Mouse (Mus musculus) retina, postnatal 7 days (tissue): ENCODE measurements around the gene Wdr74.
A peak's percentile ranks its signal among the peaks of the same experiment; 100 is the strongest.

Source experiments
- DNase-seq: peaks from one replicate; pipeline ENCODE4 v3.0.0-alpha.2; 2012; ENCODE audit warnings: low read depth, low spot score

The Wdr74 gene

GRCm38 (mm10) chr19:8741243-8741869, 5.7 kb downstream of the Wdr74 start, which contains the start of gene Stx5a:
TSS of gene Stx5a (plus strand) at chr19:8741413.
- peak; percentile 92 for DNase-seq

- DNase-seq = no peak
Measured at GRCm38 (mm10) chr19:8742176-8742575, 6.5 kb downstream of the Wdr74 start.

- no peak for DNase-seq
Measured at GRCm38 (mm10) chr19:8745382-8745781, 9.8 kb downstream of the Wdr74 start.

DNA sequence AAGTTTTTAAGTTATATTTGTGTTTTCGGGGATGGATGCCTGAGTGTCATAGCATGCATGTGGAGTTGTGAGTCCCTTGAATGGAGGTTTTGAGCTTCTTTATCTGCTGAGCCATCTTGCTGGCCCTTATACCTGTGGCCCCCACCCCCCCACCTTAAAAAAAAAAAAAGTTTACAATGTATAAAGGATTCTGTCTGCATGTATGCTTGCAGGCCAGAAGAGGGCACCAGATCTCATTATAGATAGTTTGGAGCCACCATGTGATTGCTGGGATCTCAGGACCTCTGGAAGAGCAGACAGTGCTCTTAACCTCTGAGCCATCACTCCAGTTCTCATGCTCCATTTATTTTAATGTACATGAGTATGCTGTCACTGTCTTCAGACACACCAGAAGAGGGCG, 11.7 kb downstream of the Wdr74 start:
- no peak for DNase-seq

GRCm38 (mm10) chr19:8755652-8756051, 20.0 kb downstream of the Wdr74 start:
- no peak for DNase-seq

- peak; percentile 90 for DNase-seq
Measured at GRCm38 (mm10) chr19:8756635-8757387, 21.2 kb downstream of the Wdr74 start, which contains the start of gene Nxf1. TSS of gene Nxf1 (plus strand) at chr19:8757073.

GRCm38 (mm10) chr19:8757471-8757998, 21.9 kb downstream of the Wdr74 start:
- no peak for DNase-seq

- no peak for DNase-seq
Measured at GRCm38 (mm10) chr19:8758899-8759298, 23.3 kb downstream of the Wdr74 start.

GRCm38 (mm10) chr19:8760757-8761156, 25.1 kb downstream of the Wdr74 start:
- DNase-seq = no peak

DNA sequence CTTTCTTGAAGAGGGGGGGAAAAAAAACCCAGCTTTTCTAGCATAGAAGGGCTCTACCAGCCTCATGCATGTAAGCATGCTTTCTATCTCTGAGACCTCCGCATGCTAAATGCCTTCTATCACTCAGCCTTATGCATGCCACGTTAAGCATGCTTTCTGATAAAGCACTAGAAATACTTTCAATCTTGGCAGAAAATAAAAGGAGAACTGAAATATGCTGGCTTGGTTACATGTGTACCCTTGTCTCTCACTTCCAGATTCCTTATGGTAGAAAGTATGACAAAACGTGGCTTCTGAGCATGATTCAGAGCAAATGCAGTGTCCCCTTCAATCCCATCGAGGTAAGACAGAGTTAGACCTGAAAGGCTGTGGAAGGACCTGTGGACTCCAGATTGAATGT, 27.6 kb downstream of the Wdr74 start:
- no peak for DNase-seq

DNA sequence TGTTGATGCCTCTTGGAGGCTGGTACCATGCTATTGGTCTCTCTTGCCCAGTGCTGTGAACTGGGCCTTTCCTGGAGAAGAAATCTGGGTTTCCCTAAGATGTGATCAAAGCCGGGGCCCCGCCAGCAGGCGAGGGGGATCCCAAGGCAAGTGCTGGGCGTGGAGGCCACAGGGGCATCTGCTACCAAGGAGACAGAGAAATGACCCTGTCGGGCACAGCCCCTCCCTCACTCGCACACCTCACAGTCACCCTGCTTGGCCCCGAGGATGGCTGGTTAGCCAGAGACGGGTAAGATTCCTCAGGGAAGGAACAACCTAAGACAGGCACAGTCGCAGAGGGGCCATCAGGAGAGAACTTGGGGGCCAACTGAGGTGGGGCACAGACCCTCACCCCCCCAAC, 29.9 kb downstream of the Wdr74 start:
- no peak for DNase-seq

GRCm38 (mm10) chr19:8770567-8771270, 35.1 kb downstream of the Wdr74 start, which contains the start of gene Tmem223:
TSS of gene Tmem223 (plus strand) at chr19:8770996.
- no peak for DNase-seq

- no peak for DNase-seq
Measured at GRCm38 (mm10) chr19:8772996-8773395, 37.4 kb downstream of the Wdr74 start.

- DNase-seq = no peak
Measured at GRCm38 (mm10) chr19:8773409-8773808, 37.8 kb downstream of the Wdr74 start.

- peak; percentile 96 for DNase-seq
Measured at GRCm38 (mm10) chr19:8774086-8774835, 38.6 kb downstream of the Wdr74 start, which contains the start of gene Tmem179b. TSS of gene Tmem179b (minus strand) at chr19:8774467.

DNA sequence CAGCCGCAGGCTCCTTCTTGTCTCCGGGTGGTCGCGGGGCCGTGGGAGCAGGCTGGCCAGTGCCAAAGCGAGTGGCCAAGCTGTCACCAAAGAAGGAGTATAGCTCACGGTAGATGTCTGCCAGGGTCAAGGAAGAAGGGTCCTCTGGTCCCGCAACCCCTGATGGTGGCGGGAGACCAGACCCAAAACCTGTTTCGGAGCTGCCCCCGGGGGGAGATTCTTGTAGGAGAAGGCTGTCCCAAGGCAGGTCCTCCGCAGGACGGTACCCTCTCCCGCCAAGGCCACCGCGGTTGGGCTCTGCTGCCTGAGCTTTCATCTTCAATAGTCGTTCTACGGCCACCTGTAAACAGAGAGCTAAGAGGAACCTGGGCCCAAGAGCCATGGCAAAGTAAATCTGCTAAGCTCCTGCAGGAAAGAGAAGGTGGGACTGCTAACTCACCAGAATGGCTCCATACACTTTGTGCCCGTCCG, 39.4 kb downstream of the Wdr74 start:
- DNase-seq = no peak

GRCm38 (mm10) chr19:8786008-8786781, 50.6 kb downstream of the Wdr74 start, which contains the start of gene Taf6l:
TSS of gene Taf6l (minus strand) at chr19:8786417.
- peak; percentile 87 for DNase-seq

DNA sequence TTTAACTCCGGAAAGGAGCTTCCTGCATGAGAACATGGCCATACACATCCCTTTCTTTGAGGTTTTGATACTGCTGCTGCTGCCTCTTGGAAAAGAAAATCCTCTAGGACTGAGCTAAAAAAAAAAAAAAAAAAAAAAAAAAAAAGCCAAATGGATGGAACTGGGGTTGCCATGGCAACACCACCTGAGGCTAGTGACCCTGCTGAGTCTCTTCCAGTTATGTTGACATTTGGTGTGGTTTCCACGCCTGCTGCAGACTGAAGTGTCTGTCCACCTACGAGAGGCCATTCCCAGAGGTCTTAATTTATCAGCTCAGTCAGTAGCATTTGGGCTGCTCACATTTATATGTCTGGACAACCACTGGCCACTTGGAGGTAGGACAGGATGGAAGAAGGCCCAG, 52.9 kb downstream of the Wdr74 start:
- DNase-seq = no peak

- DNase-seq = no peak
Measured at GRCm38 (mm10) chr19:8789171-8789570, 53.5 kb downstream of the Wdr74 start.

GRCm38 (mm10) chr19:8790171-8790570, 54.5 kb downstream of the Wdr74 start:
- no peak for DNase-seq
